Mouse (Mus musculus): ENCODE measurements around the gene Khdrbs1.

DNA sequence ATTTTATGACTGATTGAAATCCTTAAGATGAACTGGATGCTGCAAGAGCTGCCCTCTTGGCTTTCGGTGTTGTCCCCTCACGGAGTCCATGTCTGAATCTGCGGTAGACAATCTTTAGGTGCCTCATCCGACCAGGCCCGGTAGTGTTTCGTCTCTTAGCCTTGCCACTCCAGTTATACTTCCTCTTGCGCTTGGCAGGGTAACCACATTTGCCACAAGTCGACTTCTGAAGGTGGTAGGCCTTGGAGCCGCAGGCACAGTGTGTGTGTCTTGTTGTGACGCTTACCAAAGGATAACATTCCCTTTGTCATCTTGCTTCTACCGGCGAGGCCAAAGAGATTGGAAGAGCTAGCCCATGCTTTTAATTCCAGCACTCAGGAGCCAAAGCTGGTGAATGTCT, 19.5 kb upstream of the Khdrbs1 start:
- TF ChIP-seq CTCF (IDR thresholded peaks at IDR 0.05; ENCODE audit: extremely low read depth, insufficient read depth, insufficient read length, insufficient replicate concordance) (no peak), POLR2A (IDR thresholded peaks at IDR 0.05; ENCODE audit: low read depth, low read length) (no peak)

Data from spleen, adult 2 months (tissue).